Mouse (Mus musculus) mature B cell (primary cell): ENCODE results near the gene 5430419D17Rik.

ENCODE experiments used
- in situ Hi-C: fragments of 300-500 bp; cut with MboI; formaldehyde crosslinking; loops from 2 replicates; pipeline ENCODE4 v1.14.3; 2019

The 5430419D17Rik gene

GRCm38 (mm10) chr7:131314493-131314892 lies 140.3 kb downstream of the 5430419D17Rik start:
- in situ Hi-C loops: no loop called here

GRCm38 (mm10) chr7:131317587-131317986 lies 143.4 kb downstream of the 5430419D17Rik start:
- in situ Hi-C loops: no loop called here

- in situ Hi-C loops: no loop called here
Measured at GRCm38 (mm10) chr7:131318340-131318739, 144.1 kb downstream of the 5430419D17Rik start.

- in situ Hi-C loops: no loop called here
Measured at GRCm38 (mm10) chr7:131322192-131322591, 148.0 kb downstream of the 5430419D17Rik start, which contains the start of gene Cuzd1. Cuzd1 (minus strand) TSS chr7:131322292.

GRCm38 (mm10) chr7:131327054-131327453 lies 152.9 kb downstream of the 5430419D17Rik start:
- in situ Hi-C loops: no loop called here

GRCm38 (mm10) chr7:131329416-131329815 lies 155.2 kb downstream of the 5430419D17Rik start, which contains the start of gene Fam24b:
Fam24b (minus strand) TSS chr7:131329516.
- in situ Hi-C loops: no loop called here

GRCm38 (mm10) chr7:131331688-131332087 lies 157.5 kb downstream of the 5430419D17Rik start:
- in situ Hi-C loops: no loop called here

GRCm38 (mm10) chr7:131333564-131333963 lies 159.4 kb downstream of the 5430419D17Rik start, which contains the start of gene Fam24a:
Fam24a (plus strand) TSS chr7:131333864.
- in situ Hi-C loops: no loop called here

- in situ Hi-C loops: no loop called here
Measured at GRCm38 (mm10) chr7:131337502-131338068, 163.4 kb downstream of the 5430419D17Rik start.

GRCm38 (mm10) chr7:131345856-131346541 lies 171.8 kb downstream of the 5430419D17Rik start:
- in situ Hi-C loops: no loop called here
